Mouse (Mus musculus) urinary bladder, adult 18-20 months (tissue): ENCODE results near the gene Adgre5.

Source experiments
- DNase-seq, 2 experiments: peaks; one replicate each; pipeline ENCODE4 v3.0.0; 2022; ENCODE audit warnings: low spot score in 2 of 2, mixed read lengths in 2 of 2

The Adgre5 gene

GRCm38 (mm10) chr8:83689264-83689663, 51.9 kb downstream of the Adgre5 start:
- no peak for DNase-seq

GRCm38 (mm10) chr8:83684517-83684916, 56.6 kb downstream of the Adgre5 start:
- no peak for DNase-seq

- no peak for DNase-seq
Measured at GRCm38 (mm10) chr8:83681099-83681498, 60.0 kb downstream of the Adgre5 start.

- DNase-seq = no peak
Measured at GRCm38 (mm10) chr8:83680603-83681002, 60.5 kb downstream of the Adgre5 start.

GRCm38 (mm10) chr8:83679866-83680265, 61.3 kb downstream of the Adgre5 start:
- DNase-seq = no peak

GRCm38 (mm10) chr8:83674497-83674896, 66.6 kb downstream of the Adgre5 start:
- DNase-seq = no peak
